Mouse (Mus musculus) C2C12 (cell line): ENCODE data around the gene Tnrc6c.

Source experiments
- CTCF ChIP-seq: IDR thresholded peaks from one replicate; pipeline ENCODE4 v1.5.1; 2011; ENCODE audit not compliant: control insufficient read depth, insufficient read depth, insufficient read length
- FOSL1 ChIP-seq: IDR thresholded peaks from one replicate; pipeline ENCODE4 v1.8.0; 2011; ENCODE audit warnings: mild to moderate bottlenecking, low read length; ENCODE audit not compliant: poor library complexity, insufficient read depth, severe bottlenecking
- MAX ChIP-seq: IDR thresholded peaks from one replicate; pipeline ENCODE4 v1.6.1; 2011; ENCODE audit warnings: mild to moderate bottlenecking, control low read depth

GRCm38 (mm10) chr11:117686021-117686420, 31.9 kb downstream of the Tnrc6c start:
- TF ChIP-seq MAX (no peak), CTCF (no peak), FOSL1 (no peak)
